Mouse (Mus musculus): ENCODE measurements around the gene Clec9a. TPM values are rescaled to one million over a fixed set of nuclear protein-coding genes. Genes with fewer than 3 reads are reported as not detected.

Gene Clec9a
- polyA plus RNA-seq, 1 experiment, result not detected

DNA sequence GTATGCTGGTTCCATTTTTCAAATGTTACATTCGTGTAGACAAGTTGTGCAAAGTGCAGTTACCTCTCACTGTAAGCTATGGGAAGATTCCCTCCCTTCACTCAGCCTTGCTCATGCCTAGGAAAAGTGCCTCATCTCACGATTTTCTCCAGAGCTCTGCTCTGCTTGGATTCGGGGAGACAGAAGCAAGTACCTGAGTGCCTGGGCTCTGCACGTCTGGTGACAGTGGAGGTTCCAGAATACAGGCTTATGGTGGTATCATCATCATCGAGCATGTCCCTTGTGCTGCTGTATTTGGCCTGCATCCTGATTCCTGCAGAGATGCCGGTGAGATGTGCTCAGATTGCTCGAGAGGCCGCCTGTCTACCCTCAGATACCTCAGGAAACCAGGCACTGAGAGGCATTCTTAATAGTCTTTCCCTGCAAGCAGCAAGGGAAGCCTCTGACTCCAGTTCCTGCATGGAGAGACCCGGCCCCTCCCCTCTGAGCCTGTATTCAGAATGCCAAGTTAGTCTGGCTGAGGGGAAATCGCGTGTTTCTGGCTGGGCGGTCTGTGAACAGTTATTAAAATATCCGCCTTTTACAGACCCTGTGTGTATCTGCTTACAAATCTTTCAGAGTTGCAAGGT, 42.9 kb downstream of the Clec9a start, which contains the start of gene Clec1a:
Gene Clec1a (minus strand): TSS at position 590 of the 629 bp plus-strand sequence.
- H3K36me3 ChIP-seq (replicated peaks; ENCODE audit: low read length), result peaks cover 60% of the 10 kb centered on the region
- H3K27me3 ChIP-seq (replicated peaks), result no peaks in the 10 kb centered on the region
- TF ChIP-seq GATA1 (IDR thresholded peaks at IDR 0.05; ENCODE audit: borderline replicate concordance, low read length) (no peak), FLI1 (IDR thresholded peaks at IDR 0.05; ENCODE audit: low read length) (no peak)
- peak within 1 kb of the TSS; percentile 80 for H3K4me3 ChIP-seq (replicated peaks)
- H3K4me1 ChIP-seq, result peaks cover 45% of the 10 kb centered on the region
- no peaks in the 10 kb centered on the region for H3K9me3 ChIP-seq

DNA sequence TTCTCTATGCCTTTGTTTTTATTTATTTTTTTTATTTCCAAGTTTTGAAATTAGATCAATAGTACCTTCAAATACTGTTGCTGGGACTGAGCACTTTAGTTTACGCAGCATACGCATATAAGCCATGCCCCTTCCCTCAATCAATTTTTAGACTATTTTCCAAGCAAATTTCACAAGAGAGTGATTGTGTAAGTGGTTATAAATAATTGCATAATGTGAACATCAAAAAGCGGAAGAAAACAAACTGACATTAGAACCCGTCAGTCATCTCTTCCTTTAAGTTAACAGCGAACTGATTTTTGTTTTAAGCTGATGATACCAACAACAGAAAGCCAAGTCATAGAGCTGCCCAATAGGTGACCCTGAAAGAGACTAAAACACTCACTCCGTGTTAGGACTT, 62.7 kb downstream of the Clec9a start:
- TF ChIP-seq GATA1 (IDR thresholded peaks at IDR 0.05; ENCODE audit: borderline replicate concordance, low read length), result no peak
- no peak for TF ChIP-seq FLI1 (IDR thresholded peaks at IDR 0.05; ENCODE audit: low read length)
- Histone ChIP-seq H3K4me1 (peaks cover 38% of the 10 kb centered on the region), H3K4me3 (replicated peaks) (no peak overlapping the region), H3K9me3 (no peaks in the 10 kb centered on the region), H3K36me3 (replicated peaks; ENCODE audit: low read length) (peaks cover 62% of the 10 kb centered on the region), H3K27me3 (replicated peaks) (no peaks in the 10 kb centered on the region)

DNA sequence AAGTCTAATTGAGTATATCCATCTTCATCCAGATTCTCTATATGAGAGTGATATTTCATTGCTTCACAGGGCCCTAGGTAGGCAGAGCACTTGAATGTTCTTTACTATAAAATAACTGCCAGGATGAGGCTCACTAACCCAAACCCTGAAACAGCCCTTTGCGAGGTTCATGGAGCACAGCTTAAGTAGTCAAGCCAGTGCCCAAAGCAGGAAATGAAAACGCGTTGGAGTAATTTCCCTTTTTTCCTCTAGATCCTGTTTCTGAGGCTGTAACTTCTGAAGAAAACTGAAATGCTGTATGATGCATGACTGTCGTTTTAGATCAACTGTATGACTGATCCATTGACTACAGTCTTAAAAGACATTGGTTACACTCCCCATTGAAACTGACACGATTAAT, 64.0 kb downstream of the Clec9a start:
- Histone ChIP-seq H3K4me3 (replicated peaks) (no peak overlapping the region), H3K9me3 (no peaks in the 10 kb centered on the region), H3K27me3 (replicated peaks) (no peaks in the 10 kb centered on the region), H3K36me3 (replicated peaks; ENCODE audit: low read length) (peaks cover 66% of the 10 kb centered on the region), H3K4me1 (peaks cover 48% of the 10 kb centered on the region)
- TF ChIP-seq FLI1 (IDR thresholded peaks at IDR 0.05; ENCODE audit: low read length), result no peak
- TF ChIP-seq GATA1 (IDR thresholded peaks at IDR 0.05; ENCODE audit: borderline replicate concordance, low read length), result no peak

Other genes with a start within 250 kb of the Clec9a start
- gene Clec2d, start 228.2 kb upstream of the Clec9a start, polyA plus RNA-seq (2012; ENCODE audit: insufficient read depth, low replicate concordance), result 1.2 TPM in 1 of 2 replicates, not detected in the other
- 1.3 TPM in 1 of 2 replicates, not detected in the other for gene Cd69, start 133.4 kb upstream of the Clec9a start, polyA plus RNA-seq (2012; ENCODE audit: insufficient read depth, low replicate concordance)
- not detected in 2 replicates for gene 4922502D21Rik, start 77.1 kb upstream of the Clec9a start, polyA plus RNA-seq (2012; ENCODE audit: insufficient read depth, low replicate concordance)
- 0.67 TPM in 1 of 2 replicates, not detected in the other for gene Clec12a, start 66.2 kb upstream of the Clec9a start, polyA plus RNA-seq (2012; ENCODE audit: insufficient read depth, low replicate concordance)
- gene Clec12b, start 23.0 kb upstream of the Clec9a start, polyA plus RNA-seq (2012; ENCODE audit: insufficient read depth, low replicate concordance), result not detected in 2 replicates
- 10.7 and 19.5 TPM in 2 replicates for gene Clec1b, start 11.6 kb upstream of the Clec9a start, polyA plus RNA-seq (2012; ENCODE audit: insufficient read depth, low replicate concordance)
- not detected in 2 replicates for gene Clec1a, start 43.1 kb downstream of the Clec9a start, polyA plus RNA-seq (2012; ENCODE audit: insufficient read depth, low replicate concordance)
- 0.21 TPM in 1 of 2 replicates, not detected in the other for gene Olr1, start 98.3 kb downstream of the Clec9a start, polyA plus RNA-seq (2012; ENCODE audit: insufficient read depth, low replicate concordance)
- not detected in 2 replicates for gene Tmem52b, start 103.7 kb downstream of the Clec9a start, polyA plus RNA-seq (2012; ENCODE audit: insufficient read depth, low replicate concordance)
- 25.5 and 160 TPM in 2 replicates for gene Gabarapl1, start 124.3 kb downstream of the Clec9a start, polyA plus RNA-seq (2012; ENCODE audit: insufficient read depth, low replicate concordance)
- 0.69 TPM in 1 of 2 replicates, not detected in the other for gene Klre1, start 169.0 kb downstream of the Clec9a start, polyA plus RNA-seq (2012; ENCODE audit: insufficient read depth, low replicate concordance)
- not detected in 2 replicates for gene Klrd1, start 182.9 kb downstream of the Clec9a start, polyA plus RNA-seq (2012; ENCODE audit: insufficient read depth, low replicate concordance)
- gene Klrk1, start 215.0 kb downstream of the Clec9a start, polyA plus RNA-seq (2012; ENCODE audit: insufficient read depth, low replicate concordance), result not detected in 2 replicates
- not detected in 2 replicates for gene Klrc3, start 234.5 kb downstream of the Clec9a start, polyA plus RNA-seq (2012; ENCODE audit: insufficient read depth, low replicate concordance)